Mouse (Mus musculus) heart, postnatal 4 days (tissue): ENCODE results near the gene Rnft2. TPM values are rescaled to one million over a fixed set of nuclear protein-coding genes. Genes with fewer than 3 reads are reported as not detected.
A peak's percentile ranks its signal among the peaks of the same experiment; 100 is the strongest.

Experiments
- DNase-seq: peaks from one replicate; pipeline ENCODE4 v3.0.0; 2021
- total RNA-seq, 2 experiments: library from RNA; stranded (reverse); gene quantifications; 2 replicates each; pipeline ENCODE4 v1.2.3; 2021

Gene Rnft2
- total RNA-seq: 1 to 10 TPM; 2.5 to 2.9 TPM

DNA sequence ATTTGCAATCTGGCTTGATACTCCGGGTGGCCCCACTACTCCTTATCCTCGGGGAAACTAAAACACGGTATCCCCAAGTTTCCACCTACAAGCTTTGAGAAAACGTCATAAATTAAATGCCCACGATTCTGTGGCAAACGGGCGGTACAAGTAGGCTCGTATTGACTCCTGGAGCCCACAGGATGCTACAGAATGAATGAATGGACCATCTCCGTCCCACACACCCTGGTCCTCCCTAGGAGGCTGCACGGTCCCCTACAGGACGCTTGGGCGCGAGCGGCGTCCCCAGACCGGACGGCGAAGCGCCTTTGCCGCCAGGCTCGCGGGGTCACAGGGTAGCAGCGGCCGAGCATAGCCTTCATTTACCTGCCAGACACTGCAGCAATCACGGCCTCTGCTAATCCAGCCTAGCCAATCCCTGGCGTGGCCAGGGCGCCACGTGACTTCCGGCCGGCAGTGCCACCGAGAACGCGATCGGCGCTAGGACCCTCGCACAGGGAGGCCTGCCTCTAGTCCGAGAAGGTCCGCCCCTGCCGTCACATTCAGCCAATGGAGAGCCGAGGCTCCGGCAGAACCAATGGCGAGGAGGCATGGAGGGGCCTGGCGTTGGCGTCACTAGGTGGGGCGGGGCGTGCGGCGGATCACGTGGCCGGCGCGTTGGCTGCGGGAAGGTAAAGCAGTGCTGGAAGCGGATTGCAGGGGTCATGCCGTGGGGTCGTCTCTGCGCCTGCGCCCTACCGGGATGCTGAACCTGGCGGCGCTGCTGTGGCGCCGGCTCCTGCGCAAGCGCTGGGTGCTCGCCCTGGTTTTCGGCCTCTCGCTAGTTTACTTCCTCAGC lies at the start of gene Rnft2, which contains the start of gene 2410131K14Rik:
Gene Rnft2, minus strand, starts transcription at position 511 of the 838 bp plus-strand sequence.
Gene 2410131K14Rik, plus strand, starts transcription at position 622 of the 838 bp plus-strand sequence.
- peak; percentile 100 for DNase-seq

DNA sequence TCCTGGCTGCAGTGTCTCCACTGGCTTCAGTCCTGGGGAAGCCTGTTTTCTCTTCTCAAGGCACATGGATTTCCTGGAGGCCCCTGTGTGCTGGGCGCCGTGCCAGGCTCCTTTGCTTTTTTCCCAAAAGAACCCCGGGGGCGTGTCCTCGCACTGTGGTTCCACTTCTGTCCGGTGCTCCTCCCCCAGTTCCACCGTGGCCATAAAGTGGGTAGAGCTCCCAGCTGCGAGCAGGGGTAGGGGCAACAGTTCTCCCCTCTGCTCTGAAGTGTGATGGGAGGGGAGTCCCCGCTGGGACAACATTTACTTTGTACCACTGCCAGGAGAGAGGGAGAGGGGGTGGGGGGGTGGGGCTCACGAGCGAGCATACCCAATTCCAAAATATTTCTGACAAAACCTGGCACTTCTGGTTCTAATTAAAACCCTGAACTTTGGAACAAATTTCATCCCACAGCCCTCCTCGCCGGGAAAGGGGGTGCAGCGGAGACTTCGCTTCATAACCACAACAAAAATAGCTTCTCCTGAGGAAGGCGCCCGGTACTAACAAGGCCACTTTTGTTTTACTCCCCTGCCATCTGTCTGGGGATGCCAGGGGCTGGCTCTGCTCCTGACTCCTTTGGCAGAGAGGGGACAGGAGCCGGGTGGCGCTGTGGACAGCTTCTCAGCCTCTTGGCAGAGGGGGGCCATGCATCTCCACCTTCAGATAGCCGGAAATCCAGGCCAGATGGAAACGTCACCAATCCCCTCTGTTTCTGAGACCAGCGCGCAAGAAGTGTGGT lies 49.4 kb upstream of the Rnft2 start:
- DNase-seq: peak; percentile 94

DNA sequence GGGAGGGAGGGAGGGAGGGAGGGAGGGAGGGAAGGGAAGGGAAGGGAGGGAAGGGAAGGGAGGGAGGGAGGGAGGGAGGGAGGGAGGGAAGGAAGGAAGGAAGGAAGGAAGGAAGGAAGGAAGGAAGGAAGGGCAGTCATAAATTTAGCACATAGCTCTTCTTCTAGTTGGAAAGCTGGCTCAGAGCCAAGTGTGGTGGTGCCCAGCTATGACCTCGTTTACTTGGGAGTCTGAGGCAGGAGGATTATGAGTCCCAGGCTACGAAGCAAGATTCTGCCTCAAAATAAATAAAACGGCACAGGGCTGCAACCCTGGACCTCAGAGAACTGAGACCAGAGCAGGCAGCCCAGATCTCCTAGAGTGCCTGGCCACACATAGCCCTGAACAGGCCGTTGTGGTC lies 47.6 kb upstream of the Rnft2 start:
- DNase-seq: no peak

DNA sequence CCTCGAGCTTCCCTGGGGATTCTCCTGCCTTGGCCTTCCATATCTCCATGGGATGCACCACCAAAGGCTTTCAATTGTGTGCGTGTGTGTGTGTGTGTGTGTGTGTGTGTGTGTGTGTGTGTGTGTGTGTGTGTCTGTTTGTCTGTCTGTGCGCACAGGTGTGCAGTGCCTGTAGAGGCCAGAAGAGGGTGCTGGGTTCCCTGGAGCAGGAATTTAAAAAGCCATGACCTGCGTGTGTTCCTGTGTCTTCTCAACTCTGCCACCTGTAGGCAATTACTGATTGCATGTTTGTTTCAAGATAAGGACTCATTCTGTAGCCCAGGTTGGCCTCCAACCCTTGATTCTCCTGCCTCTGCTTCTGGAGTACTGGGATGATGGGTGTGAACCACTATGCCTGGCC lies 46.5 kb upstream of the Rnft2 start:
- no peak for DNase-seq

DNA sequence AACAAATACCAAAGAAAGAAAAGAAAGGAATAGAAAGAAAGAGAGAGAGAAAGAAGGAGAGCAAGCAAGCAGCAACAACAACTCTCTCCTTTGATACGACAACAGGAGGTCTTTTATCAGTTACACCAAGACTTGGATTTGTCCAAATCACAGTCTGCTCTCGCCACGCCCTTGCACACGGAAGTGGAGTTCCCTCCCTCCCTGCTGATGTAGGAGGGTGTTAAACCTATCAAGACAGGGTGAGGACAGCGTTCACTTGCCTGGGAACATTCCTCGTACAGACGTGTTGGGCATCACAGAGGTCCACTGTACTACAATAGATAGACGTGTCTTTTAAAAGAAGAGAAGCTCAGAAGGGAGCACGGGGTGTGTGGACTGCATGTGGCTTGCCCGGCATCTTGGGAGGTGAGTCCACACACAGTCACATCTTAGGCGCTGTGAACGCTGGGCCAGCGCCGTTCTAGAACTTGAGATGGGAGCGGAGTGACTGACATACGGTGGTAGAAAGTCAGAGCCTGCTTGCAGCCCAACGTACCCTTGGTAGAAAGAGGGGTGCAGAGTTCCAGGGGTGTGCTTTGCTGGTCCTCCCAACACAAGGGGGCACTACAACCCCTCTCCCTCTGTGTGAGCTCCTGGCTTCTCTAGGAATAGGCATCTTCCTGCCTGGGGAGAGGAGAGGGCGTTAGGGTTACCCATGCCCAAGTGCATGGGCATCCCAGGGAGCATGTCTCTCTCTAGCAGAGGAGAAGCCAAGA lies 33.0 kb upstream of the Rnft2 start:
- DNase-seq: no peak

DNA sequence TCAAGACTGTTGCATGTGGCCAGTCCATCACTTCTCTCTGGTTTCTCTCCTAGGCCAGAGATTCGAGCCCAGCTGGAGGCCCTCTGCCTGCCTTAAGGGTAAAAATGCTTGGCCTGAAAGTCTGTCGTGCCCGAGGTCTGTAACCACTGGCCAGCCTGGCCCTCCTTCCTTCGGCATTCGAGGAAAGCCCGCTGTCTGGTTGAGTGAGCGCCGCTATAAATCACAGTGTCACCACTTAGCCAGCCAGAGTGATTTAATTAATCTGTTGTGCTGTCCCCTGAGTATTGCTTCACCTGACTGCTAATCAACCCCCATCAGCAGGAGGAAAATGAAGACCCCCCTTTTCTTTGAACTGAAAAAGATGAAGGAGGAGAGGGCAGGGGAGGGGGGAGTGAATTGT lies 31.8 kb upstream of the Rnft2 start:
- DNase-seq: no peak

DNA sequence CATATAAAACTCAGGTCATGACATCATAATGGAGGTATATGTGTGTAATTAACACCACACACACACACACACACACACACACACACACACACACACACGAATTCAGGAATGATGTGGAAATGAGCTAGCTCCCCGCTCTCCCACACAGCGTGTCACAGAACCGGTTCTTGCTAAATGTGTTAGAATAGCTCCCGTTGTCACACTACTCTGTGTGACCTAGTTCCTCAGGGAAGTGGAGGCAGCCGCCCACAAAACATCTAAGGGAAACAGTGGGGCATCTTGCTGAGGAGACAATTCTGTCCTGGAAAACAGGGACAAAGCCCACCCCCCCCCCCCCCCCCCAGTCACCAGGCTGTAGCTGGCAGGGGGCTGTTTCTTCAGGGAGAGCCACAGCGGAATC lies 31.4 kb upstream of the Rnft2 start:
- DNase-seq: no peak

DNA sequence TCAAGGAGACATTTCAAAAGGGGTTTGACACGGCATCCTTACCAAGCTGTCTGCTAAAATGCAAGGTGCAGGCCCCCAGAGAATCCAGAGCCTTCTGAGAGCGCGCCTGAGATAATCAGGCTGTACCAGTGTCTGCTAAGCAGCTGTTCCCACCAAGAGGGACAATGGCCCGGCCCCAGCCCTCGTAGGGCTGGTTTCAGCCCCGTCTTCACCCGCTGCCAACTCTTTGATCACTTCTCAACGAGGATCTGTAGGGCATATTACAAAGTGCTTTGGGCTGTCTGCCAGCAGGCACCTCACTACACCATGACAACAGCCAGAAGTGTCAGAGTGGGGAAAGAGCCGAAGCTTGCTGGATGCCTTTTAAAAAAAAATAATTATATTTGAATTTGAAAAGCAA lies 29.6 kb upstream of the Rnft2 start:
- DNase-seq: peak; percentile 68

DNA sequence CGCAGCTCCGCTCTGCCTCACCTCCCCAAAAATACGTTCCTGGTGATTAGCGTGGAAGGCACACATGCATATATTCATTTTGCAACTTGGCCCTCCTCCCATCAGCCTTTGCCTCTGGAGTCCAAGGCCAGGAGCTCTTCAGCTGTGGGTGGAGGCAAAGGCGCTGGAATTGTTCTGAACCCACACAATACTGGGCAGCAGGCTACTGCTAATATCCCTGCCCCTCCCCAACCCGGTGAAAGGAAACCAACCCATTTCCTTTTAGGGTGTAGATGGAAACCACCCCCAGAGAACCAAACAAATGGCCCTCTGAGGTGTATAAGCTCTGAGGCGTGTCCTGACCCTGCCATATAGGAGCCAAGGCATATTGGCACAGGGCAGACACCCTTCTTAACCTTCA lies 28.5 kb upstream of the Rnft2 start:
- DNase-seq: no peak

DNA sequence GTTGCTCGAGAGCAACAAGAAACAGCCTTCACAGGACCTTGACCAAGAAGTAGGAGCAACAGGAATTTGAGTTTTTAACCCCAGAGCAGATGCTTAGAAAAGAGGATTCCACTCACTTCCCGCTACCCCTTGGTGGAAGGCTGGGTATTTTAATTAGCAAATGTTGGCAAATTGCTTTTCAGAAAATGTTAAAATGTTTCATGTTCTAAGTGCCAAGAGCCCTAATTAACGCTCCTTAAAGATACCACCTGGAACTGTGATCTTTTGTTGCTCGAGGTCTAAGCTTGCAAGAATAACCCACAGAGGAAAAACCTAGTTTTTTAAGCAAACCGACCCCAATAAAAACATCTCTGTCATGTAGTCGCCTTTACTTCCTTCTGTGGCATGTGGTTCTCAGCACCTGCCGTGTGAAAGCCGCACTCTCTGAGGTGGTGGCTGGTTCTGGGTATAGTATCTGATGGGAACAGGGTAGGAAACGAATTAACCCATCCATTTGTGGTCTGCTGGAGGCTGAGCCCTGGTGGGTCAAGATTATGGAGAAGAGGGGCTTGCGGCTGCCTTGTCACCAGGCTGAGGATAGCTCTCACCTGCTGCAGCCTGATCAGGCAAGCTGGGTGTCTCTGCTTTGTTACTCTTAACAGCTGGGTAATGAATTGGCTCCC lies 26.7 kb upstream of the Rnft2 start:
- no peak for DNase-seq

DNA sequence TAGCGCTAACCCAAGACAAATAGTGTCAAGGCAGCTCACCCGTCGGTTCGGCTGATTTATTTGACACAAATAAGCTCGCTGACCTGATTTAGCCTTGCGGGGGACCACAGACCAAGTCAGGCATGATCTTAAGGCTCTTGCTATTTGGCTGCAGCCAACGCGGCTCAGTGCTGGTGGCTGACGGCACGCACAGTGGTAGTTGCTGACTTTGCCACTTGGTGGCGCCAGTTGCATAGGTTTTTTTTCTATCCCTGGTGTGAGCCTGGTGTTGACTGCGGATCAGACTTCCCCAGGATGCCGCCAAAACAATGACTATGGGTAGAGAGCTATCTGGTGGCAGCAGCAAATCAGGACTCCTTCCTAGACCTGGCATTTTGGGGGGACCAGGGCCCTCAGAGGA lies 24.1 kb upstream of the Rnft2 start:
- DNase-seq: peak; percentile 93

DNA sequence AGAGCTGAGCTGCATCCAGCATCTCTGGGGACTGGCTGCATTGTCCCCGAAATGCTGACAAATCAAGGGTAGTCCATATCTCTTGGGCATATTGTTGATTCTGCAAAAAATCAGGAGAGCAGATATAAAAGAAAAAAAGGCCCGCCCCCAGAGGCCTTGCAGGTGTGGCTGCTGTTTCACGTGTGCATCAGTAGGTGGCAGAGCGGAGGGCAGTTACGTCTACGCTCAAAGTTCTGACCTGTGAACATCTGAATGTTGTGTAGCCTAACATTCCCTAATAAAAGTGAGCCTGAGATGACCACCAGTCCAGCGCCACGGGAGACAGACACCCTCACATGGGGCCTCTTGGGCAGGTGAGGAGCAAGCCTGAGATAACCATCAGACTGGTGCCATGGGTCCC lies 21.4 kb upstream of the Rnft2 start:
- DNase-seq: no peak

DNA sequence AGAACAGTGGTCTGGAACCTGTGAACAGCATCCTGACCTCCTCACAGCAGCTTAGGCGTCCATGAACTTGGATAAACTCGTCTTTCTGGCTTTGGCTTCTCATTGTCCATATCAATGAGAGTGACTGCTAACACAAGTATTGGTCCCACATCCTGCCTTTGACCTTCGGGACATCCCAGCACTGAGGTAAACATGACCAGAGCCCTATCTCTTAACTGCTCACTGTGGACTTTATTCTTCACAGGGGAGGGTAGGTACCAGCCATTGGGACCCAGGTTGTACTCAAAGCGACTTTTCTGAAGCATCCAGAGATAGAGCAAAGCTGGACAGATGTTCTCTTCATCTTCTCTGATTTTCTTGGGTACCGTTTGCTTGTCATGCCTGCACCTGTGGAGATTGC lies 20.4 kb upstream of the Rnft2 start:
- no peak for DNase-seq

DNA sequence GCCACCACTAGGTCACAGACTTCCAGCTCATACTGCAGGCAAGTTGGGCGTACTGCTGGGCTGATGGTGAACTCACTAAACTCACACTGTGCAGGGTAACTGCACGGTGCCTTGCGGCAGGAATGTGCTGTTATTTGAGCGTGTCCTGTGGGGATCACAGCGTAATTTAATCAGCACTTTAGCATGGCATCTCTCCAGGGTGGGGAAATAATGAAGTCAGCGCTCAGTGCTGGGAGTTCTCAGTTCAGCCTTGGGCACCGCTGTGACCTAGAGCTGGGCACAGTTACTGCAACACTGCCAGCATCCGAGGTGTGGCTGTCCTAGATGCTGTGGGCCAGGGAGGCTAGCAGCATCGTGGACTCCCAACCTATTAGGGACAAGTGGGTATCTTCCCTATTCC lies 19.4 kb upstream of the Rnft2 start:
- no peak for DNase-seq

DNA sequence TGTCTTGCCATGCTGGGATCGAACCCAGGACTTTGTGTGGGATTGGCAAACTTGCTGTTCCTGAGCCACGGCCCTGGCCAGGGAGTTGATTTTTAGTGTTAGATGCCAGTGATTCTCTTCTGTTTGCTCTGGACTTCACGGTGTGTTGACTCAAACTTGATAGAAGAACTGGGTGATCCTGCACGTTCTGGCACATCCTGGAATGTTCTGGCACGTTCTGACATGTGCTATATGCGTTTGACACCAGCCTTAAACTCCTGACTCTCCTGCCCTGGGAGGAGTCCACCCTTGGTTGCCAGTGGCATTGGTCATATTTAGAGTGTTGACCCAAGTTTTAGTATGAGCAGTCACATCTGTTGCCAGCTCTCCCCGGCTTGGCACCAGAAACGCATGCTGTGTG lies 17.5 kb upstream of the Rnft2 start:
- no peak for DNase-seq

DNA sequence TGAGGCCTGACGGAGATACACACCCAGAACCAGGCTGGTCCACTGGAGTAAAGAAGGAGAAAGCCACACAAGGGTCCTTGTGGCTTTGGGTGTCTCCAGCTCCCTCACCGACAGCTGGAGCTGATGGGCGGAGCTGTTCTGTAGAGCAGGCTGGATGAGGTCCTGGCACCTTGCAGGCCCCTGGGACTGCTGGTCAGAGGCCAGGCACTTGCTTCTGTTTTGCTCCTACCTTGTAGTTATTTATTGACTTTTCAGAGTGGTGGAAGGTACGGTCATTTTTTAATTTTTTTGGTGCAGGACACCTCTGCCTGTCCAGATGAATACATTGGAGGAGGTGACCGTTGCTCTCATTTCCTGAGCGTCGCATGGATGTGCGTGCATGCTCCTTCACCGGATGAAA lies 16.3 kb upstream of the Rnft2 start:
- no peak for DNase-seq

DNA sequence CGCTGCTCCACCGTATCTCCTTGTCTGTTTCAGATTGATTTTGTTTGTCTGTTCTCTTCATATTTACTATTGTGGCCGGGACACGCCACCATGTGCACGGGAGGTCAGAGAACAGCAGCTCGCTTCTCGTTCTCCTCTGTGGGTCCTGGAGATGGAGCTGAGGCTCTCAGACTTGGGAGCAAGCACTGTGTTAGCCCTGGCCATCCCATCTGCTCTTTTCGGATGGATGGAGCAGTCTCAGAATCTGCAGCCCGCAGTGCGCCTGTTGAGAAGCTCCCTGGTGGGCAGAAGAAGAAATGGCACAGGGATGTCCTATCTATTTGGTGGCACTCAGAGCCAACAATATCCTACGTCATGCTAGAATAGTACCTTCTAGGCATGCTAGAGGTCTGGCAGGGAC lies 15.7 kb upstream of the Rnft2 start:
- DNase-seq: no peak

DNA sequence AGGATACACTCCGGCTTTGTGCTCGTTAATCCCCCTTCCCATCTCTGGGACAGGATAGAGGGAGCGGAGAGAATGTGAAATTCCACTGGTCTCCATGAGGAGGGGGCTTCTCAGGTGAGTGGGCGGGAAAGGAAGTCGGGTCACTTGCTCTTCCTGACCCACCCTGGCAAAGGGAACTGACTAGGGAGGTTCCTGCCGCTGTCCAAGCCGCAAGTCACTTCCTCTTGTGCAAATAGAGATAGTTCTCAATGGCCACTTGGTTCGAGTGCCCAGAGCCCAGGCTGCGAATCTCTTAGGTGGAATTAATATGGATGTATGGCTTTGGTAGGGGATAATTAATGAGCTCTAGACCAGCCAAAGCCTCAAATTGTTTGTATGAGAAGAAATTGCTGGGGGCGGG lies 15.1 kb upstream of the Rnft2 start:
- no peak for DNase-seq

DNA sequence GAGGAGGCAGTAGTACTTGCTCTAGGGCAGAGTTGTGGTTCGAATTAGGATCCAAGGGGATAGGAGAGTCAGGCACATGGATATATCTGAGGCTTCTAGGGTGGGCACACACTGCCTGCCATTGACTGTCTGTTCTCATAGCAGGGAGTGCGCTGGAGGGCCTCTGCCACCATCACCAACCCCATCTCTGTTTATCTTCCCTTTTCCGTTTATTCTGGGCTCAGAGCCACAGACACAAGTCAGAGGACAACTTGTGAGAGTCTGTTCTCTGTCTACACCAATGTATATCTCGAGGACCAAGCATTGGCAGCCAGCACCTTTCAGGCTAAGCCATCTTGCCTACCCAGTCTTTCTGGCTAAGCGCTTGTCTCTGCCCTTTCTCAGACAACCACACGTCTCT lies 14.7 kb upstream of the Rnft2 start:
- no peak for DNase-seq

DNA sequence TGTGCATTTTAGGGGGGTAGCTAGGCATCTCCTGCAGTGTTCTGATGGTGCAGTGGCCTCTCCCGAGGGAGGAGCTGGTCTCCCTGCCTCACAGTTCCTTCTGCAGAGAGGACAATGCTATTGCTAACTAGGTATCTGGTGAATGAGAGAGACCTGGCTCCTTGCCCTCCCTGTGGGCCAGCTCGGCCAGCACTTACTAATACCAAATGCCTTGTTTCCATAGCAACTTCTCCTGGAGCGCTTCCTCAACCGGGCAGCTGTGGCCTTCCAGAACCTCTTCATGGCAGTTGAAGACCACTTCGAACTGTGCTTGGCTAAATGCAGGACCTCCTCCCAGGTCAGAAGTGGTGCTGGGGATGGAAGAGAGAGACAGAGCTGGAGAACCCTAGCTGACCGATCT lies 14.2 kb upstream of the Rnft2 start:
- DNase-seq: peak; percentile 43

DNA sequence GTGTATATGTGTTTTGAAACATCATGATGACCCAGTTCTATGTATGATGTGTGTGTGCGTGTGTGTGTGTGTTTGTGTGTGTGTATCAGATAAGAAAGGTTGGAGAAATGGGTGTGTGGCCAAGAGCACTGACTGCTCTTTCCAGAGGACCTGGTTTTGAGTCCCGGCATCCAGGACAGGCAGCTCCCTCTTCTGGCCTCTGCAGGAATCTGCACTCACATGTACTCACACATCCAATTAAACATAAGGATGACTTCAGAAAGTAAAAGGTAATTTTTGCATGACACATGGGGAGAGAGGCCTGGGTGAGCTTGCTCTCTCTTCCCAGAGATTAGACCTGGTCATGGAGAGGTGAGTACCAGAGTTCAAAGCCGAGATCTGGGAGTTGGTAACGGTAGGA lies 12.1 kb upstream of the Rnft2 start:
- DNase-seq: no peak

DNA sequence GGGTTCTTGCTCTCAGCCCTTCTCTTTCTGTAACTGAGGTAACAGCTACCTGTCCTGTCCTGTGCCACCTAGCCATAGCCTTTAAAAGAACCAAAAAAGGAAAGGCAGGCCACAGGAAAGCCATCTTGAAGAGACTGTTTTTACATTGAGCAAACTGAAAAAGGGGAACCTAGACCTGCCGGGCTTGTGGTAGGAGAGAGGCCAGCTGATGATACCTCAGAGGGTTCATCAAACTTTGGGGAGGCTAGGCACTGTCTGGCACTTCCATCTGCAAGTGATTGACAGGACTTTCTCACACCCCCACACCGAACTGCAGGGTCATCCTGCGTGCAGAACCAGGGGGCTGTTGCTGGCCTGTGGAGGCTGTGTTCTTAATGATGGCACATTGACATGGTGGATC lies 8.6 kb upstream of the Rnft2 start:
- DNase-seq: no peak

DNA sequence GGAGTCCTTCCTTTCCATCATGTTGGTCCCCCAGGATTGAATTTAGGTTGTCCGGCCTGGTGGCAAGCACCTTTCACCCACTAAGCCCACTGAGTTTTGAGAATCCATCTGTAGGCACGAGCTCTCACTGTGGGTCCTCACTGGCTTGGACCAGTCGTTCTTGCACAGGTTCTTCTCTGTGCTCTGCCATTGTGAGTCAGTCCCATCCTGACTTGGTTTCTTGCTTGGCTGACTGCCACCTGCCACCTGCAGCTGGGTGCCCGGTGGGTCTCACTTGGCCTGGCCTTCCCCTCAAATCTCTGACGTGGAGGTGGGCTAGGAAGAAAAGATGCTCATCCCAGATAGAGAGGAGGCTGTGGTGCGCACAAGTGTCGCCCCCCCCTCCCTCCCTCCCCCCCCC lies 6.1 kb upstream of the Rnft2 start:
- no peak for DNase-seq
